Mouse (Mus musculus) adrenal gland, postnatal 25 days (tissue): Measurements from ENCODE around the gene Lclat1. TPM values are rescaled to one million over a fixed set of nuclear protein-coding genes. Genes with fewer than 3 reads are reported as not detected.
A peak's percentile ranks its signal among the peaks of the same experiment; 100 is the strongest.

Experiments used
- DNase-seq: peaks from one replicate; pipeline ENCODE4 v3.0.0; 2021; ENCODE audit warnings: mixed read lengths
- total RNA-seq: library from RNA; stranded (reverse); gene quantifications from 2 replicates; pipeline ENCODE4 v1.2.3, GENCODE M21; 2021

Gene Lclat1
- total RNA-seq, 1 experiment from 2014 or later = 43.9 TPM

DNA sequence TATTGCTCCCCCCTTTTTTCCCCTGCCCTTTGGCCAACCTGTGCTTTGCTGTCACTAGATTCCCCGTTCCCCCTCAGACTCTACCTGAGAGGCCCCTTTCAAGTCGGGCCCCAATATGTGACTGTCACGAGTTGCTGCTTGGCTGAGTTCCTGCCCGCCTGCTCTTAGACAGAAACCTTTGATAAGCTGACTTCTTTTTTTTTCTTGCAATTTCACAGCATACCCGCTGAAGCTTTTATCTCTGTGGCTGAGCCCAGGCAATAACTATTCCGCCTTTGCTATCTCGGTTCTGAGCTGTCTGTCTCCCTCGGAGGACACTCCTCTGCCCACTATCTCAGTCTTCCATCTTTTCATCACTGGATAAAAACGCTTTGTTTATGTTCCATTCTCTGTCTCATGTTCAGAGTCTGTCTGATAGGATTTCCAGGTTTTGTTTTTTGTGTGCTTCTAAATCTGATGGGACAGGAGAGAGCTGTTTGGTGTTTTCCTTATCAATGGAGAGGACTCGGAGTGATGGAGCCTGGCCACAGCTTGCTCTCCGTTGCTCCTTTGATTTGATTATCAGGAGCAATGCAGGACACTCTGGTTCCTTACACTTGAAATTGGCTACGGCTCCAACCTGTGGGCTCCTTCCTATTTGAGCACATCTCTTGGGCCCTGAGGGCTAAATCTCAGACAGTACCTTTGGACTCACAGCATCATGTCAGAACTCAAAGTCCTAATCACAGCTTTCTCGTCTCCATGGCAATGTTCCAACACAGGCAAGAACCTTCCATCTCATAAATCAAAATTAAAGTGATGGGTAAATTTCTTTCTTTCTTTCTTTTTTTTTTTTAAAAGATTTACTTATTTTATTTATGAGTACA is 20.5 kb upstream of the Lclat1 start:
- DNase-seq = no peak

DNA sequence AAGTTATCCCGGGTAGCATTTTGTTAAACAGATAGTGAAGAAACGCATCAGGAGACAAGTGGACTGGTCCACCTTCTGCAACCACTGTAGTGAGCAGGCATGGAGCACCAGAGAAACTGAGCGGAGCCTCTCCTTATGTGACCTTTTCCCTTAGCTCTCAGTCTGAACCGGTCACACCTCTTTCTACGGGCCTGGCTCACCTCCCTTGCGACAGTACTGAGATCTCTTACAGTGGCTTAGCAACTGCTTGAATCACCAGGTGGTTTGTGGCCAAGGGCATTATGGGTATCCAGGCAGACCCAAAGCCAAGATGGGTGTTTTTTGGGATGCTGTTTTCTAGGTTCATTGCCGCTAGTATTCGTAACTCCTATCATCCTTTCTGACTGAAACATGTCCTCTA is 16.4 kb upstream of the Lclat1 start:
- DNase-seq = no peak

DNA sequence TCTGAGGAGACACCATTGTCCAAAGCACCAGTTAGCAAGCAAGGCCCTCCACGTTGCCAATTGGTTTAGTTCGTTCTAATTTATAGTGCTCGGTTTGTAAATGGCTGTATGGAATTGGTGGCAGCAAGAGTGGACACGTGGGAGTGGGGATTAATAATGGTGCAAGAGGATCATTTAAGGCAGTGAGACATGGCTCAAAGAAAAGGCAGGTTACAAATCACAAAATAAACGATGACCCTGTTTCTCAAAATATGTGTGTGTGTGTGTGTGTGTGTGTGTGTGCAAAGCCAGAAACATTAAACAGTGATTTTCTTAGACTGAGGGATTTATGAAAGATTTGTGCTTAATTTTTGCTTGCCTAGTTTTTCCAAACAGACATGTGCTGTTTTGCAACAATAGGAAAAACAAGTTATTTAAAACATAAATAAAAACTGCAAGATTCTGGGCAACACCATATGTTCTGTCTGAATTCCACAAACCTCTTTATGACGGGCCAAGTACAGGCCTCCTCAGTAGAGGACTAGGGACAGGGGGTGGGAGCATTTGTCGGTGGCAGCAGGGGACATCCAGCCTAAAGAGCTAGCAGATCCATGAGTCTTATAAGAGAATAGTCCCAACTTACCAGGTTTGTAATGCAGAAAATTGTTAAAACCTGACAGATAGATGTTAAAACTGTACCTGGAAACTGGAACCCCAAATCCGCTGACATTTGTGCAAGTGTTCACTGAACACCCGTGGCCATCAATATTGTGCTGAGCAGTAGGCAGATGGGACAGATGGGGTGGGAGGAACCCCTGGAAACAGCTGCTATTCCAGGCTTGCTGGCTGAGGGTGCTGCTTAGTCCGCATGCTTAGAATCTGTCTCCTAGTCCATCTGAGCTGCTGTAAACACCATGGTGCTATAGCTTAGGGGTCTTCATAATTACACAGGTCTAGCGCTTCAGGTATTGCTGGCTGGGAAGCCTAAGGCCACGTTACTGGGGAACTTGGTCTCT is 15.4 kb upstream of the Lclat1 start:
- no peak for DNase-seq

DNA sequence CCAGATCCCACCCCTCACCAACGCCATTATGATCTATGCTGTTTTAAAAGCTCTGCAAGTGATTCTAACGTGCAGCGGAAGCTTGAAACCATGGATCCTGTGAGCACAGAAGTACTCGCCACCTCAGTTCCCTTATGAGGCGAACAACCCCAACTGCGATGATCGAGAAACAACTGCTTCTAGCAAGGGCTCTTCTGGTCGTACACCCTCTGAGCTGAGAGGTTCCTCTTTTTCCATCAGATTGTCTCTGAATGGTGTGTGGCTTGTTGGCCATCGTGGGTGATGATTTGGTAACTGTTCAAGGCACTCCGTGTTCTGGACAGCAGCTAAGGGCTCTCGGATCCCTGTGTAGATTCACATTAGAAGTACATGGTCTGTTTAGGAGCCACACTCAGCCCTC is 12.7 kb upstream of the Lclat1 start:
- DNase-seq = no peak

DNA sequence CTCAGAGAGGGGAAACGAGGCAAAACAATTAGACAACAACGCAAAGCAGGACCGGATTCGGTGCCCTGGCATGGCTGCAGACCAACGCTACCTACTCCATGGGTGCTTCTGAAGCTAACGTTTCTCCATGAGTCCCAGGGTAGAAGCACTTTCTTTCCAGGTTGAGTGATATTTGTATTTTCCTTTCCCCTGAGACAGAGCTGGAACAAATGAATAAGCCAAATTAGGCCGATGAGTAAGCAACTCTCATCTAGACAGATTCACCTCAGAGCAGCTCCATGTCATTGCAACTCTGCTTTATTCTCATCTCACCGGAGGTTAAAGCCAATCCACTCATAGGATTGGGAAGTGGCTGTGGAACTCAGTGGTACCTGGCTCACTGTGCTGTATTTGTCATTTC is 12.2 kb upstream of the Lclat1 start:
- no peak for DNase-seq

DNA sequence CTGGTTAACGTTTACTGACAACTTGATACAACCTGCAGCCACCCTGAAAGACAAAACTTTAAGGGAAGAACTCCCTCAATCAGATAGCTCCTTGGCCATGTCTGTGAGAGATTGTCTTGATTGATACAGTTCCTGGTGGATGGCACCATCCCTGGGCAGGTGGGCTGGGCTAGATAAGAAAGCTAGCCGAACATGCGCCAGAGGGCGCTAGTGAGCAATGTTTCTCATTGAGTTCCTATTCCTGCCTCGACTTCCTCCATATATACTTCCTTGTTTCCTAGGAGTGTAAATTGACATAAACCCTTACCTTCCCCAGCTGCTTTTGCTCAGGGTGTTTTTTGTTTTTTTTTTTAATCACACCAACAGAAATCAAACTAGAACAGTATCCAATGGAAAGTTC is 11.3 kb upstream of the Lclat1 start:
- peak; percentile 54 for DNase-seq

DNA sequence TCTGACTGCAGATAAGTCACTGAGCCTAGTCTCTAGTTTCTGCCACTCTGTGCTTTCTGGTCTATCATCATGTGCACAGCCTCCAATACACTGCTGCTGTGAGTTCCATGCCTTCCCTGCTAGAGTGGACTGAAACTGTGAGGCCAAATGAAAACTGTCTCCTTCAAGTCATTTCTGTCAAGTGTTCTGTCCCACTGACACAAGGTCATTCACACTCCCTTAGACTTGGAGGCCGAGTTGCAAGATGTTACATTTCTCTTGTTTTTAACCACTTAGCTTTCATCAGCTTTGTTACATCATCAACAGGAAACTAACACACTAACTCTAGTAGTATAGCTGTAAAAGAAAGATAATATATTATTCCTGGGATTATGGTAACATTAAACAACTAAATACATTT is 9.1 kb upstream of the Lclat1 start:
- DNase-seq = no peak

DNA sequence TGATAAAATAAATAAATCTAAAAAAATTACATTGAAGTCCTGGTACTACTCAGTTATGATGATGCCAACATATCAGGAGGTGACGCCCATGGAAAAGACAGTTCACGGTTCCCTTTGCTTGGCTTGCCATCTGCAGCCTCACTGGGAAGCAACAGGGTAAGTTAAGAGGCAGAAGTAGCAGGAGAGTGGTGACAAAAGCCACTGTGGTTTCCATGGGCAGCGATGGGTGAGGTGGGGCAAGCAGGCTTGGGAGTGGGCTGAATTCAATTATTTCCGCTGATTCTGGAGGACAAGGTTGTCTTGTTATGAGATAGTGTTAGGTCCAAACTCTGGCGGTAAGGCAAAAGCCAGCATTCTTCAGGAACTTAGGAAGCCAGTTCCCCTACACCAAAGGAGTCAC is 7.4 kb upstream of the Lclat1 start:
- no peak for DNase-seq

DNA sequence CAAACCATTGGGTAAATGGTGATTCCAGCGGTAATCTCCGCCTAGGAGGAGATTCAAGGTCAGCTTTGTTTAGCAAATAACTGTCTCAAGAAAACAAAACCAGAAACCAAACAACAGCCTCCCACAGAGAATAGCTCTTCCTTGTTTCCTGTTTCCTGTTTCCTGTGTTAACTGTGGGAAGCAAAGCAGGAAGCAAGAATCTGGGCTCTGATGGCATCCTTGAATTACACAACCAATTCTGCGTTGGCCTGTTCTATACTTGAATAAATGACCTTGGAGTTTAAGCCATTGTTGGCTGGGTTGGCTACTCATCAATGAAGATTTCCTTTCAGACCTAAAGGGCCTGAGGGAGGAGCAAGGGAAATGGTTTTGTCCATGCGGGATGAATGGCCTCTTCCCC is 5.2 kb upstream of the Lclat1 start:
- DNase-seq = no peak

DNA sequence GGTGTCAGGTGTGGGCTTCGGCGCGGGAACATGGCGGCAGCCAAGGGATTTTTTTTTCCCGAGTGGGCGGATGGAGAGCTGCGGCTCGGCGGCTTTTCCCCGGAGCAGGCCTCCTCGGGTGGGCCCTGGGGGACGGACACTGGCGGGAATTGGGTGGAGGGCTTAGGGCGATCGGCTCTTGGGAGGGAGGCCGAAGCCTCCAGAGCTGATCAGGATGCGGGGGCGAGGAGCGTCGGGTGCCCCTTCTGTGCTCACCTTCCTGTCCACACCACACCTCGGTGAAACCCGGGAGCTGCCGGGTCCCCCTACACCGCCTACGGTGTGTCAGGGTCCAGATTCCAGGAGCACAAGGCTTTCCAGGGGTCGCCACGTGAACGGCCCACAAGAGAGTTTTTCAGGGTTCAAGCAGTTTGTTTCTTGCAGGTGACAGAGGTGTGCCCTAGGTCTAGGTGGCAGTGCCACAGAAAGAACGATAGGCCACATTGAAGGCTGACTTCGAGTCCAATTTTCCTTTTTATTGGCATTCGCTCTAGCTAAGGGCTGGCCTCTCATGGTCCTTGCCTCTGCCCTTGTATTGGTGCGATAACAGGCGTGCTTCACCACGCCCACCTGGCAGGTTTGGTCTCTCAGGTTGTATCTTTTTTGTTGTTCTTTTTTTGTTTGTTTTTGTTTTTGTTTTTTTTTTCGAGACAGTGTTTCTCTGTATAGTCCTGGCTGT is 544 bp downstream of the Lclat1 start:
- peak; percentile 5 for DNase-seq

DNA sequence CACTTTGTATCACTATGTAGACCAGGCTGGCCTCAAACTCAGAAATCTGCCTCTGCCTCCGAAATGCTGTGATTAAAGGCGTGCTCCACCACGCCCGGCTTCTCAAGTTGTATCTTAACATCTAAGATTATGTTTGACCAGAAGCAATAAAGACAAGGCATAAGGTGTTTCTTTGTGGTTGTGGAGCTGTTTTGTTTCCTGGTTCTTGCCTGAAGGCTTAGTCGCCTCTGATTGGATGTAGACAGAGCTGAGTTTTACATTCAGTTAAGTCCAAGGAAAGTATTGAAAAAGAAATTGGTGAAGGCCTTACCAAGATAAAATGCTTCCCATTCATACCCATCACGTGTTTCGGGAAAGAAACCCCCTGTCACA is 1.1 kb downstream of the Lclat1 start:
- no peak for DNase-seq

DNA sequence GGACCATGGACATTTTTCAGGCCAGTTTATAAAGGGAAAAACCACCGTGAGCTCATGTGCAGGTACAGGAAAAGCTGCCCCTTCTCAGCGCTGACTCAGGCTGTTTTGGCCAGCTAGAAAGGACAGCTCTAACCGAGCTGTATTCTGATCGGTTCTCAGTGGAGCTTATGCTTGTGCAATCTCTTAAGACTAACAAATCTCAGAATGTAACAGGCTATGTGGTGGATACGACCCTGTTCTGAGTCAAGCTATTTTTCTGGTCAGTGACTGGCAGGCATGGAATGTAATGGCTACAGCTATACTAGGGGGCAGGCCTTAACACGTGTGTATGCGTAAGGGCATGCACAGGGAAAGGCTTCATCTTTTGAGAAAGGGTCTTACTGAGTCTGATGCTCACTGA is 4.3 kb downstream of the Lclat1 start:
- no peak for DNase-seq

DNA sequence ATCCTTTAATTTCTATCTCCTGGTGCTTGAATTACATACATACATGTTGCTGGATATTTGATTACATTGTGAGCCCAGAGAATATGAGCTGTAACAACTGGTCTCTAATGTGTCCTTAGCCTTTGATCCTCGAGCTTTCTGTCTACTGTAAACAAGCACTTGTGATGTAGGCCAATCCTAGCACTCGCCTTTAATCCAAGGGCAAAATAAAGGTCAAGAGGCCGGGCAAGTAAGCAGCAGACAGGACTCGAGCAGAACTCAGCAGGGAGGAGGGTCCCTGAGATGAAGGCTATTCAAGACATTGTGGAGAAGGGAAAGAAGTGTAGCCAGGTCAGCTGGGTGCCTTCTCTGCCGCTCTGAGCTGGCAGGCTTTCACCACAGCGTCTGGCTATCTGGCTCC is 4.8 kb downstream of the Lclat1 start:
- no peak for DNase-seq

DNA sequence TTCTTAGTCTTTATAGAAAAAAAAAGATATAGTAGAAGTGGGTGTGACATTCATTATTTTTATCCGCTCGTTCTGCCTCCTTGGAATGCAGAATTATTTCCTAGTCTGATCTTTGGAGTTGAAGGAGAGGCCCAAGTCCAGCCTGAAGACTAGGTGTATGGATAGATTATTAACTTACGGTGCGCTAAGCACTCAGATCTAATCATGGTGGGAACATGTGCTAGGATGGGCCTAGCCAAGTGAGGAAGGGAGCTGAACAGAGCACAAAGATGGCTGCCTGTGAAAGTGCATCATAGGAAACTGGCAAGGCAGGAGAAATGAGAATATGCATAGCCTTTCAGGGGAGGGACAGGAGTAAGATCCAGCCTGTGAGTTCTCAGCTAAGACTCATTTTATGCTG is 5.4 kb downstream of the Lclat1 start:
- DNase-seq = no peak

DNA sequence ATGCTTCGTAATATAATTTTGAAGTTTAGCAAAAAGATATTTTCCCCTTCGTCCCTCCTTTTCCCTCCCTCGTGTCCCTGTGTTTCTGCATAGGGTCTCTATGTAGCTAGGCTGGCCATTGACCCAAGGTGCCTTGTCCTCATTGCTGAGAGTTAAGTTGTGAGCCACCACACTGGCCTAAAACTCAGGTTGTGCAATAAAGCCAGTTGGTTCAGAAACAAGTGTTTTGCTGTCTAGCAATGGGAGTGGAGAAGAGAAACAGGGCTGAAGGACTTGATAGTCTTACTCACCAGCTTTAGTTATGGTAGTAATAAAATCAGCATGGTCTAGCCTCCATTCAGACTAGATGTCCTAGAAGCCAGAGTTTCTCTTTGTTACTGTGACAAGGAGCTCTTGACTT is 10.3 kb downstream of the Lclat1 start:
- no peak for DNase-seq

DNA sequence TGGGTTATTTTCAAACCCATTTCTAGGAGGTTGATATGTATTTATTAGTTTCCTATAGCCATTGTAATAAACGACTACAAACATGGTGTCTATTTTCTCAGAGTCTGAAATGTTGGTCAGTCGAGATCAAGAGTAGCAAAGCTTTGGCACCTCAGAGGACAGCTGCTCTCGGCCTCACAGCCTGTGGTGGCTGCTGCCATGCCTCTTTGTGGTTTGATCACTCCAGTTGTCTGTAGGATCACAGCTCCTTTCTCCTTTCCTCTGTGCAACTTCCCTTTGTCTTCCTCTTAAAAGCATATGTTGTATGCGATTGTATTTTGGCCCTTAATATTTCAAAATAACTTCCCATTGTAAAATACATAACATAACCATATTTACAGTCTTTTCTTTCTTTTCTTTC is 10.9 kb downstream of the Lclat1 start:
- DNase-seq = no peak

DNA sequence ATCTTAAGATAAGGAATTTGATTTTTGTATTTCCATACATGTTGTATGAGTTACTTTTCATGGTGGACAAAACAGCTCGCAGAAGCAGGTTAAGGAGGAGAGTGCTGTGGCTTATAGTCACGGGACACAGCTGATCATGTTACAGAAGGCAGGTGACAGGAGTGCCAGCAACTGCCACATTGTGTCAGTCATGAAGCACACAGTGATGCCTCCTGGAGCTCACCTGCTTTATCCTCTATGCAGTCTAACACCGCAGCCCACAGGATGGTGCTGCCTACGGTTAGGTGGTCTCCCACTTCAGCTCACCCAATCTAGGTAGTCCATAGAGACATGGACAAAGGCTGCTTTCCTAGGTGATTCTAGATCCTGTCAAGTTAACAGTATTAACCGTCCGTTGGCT is 11.4 kb downstream of the Lclat1 start:
- DNase-seq = no peak

DNA sequence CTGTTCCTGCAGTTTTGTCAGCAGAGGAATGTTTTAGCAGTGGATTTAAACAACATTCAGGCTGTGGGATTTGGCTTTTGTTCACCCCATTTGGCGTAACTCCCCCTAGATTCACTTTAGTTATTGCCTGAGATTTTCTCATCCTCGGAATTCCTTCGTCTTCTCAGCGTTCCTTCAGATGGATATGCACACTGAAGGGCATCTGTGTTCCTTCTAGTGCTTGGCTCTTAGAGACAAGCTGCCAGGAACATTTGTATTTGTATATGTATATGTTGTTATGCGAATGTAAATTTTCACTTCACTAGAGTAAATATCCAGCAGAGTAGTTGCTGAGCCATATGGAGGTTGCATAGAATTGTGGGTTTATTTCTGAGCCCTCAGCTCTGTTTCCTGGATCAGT is 12.8 kb downstream of the Lclat1 start:
- no peak for DNase-seq

DNA sequence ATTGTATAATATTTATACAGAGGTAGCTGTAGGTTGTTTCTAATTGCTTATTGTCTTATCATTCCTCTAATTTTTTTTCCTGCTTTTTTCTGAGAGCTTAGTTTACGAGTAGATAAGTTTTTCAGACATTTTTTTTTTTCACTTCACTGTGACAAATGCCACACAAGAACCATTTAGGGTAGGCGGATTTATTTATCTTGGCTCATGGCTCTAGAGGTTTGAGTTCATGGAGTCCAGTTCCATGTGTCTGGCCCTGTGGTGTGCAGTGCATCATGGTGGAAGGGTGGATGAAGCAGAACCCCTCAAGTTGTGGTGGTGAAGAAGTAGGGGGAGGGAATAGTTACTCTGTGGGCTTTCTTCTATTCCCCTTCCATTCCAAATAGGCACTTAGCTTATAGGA is 13.9 kb downstream of the Lclat1 start:
- DNase-seq = no peak

DNA sequence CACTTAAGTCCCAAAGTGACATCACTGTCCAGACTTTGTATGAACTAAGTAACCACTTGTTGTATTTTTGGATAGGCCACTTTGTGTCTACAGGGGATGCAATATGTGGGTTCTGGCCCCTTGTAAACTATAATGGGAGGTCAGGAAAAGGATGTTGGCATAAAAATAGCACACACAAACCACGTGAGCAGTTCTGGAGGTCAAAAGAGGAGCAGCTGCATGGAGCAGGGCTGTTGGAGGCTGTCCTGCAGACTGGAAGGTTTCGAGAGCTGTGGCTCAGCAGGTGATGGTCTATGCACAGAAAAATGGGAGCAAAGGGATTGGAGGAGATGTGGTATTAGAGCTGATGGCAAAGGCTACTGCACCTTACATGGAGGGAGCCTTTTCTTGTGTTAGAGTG is 18.6 kb downstream of the Lclat1 start:
- DNase-seq = no peak

DNA sequence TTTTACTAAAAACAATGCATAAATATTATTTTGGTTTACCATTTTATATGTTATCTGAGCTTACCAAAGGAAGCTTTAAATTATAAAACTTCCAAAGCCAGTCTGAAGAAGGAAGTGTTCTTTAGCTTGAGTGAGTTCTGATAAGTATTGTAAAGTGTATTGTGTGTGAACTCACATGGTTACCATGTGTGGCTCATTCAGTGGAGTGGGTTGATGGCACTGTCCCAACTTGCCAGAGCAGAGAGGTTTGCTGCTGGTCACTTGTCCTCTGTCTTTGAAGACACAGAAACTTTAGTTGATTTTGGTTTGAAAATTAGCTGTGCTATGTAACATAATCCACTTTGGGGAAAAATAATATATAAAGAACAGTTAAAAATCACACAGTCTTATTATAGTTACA is 19.1 kb downstream of the Lclat1 start:
- no peak for DNase-seq

DNA sequence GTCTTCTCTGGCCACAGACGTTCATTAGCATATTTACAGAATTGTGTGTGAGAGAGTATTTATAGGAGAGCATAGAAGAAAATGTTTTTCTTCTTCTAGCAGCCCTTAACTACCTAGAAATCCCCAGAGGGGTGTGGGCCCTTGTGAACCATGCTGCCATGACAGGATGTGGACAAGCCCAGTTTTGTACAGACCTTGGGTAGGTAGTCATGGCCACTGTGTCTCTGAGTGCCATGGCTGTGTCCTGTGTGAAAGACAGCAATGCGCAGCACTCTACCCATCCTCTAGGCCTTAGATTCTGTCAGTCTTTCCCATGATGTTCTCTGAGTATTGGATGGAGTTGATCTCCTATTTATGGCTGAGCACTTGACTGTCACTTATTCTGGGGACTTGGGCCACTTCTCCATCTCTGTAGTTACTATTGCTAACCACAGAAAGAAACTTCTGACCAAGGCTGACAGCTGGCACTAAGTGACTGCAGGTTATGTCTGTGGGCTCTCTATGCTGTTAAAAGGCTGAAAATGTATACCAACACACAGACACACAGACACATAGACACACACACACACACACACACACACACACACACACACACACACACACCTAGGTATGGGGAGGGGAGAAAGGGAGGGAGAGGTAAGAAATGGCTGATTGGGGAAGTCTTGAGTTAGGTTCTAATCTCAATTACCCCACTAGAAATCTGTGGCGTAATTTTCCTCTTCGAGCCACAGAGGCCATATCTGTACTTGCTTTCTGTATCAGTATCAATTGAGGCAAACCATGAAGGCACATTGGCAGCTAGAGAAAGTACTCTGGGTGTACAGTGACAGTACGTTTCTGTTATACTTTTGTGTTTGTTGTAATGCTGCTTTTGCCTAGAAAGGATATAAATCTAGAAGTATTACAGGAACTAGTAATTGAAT is 29.0 kb downstream of the Lclat1 start:
- DNase-seq = no peak
